Mouse (Mus musculus) E14TG2a.4 (cell line): Measurements from ENCODE around the gene Nfic.
A peak's percentile ranks its signal among the peaks of the same experiment; 100 is the strongest.

Experiments
- H3K27me3 ChIP-seq: 2 replicates; pipeline ENCODE4 v1.6.1; 2014; ENCODE audit warnings: low read length, control low read depth; ENCODE audit not compliant: insufficient read depth
- H3K36me3 ChIP-seq: 2 replicates; pipeline ENCODE4 v1.6.1; 2014; ENCODE audit warnings: low read length, control low read depth; ENCODE audit not compliant: insufficient read depth
- H3K4me1 ChIP-seq: replicated peaks from 2 replicates; pipeline ENCODE4 v1.6.1; 2014; ENCODE audit warnings: low read depth, low read length, control low read depth
- H3K4me3 ChIP-seq: replicated peaks from 2 replicates; pipeline ENCODE4 v1.5.1; 2014; ENCODE audit warnings: mild to moderate bottlenecking, low read length
- H3K9me3 ChIP-seq: 2 replicates; pipeline ENCODE4 v1.6.1; 2014; ENCODE audit warnings: low read length, control low read depth
- CTCF ChIP-seq: conservative IDR thresholded peaks from 2 replicates; pipeline ENCODE4 v1.5.1; 2014; ENCODE audit warnings: low read length
- NANOG ChIP-seq: IDR thresholded peaks from 2 replicates; pipeline ENCODE4 v1.6.1; 2014; ENCODE audit warnings: borderline replicate concordance, low read length, mixed read lengths
- POU5F1 ChIP-seq: IDR thresholded peaks from 2 replicates; pipeline ENCODE4 v1.6.1; 2014; ENCODE audit warnings: low read length, borderline replicate concordance

Nfic gene

DNA sequence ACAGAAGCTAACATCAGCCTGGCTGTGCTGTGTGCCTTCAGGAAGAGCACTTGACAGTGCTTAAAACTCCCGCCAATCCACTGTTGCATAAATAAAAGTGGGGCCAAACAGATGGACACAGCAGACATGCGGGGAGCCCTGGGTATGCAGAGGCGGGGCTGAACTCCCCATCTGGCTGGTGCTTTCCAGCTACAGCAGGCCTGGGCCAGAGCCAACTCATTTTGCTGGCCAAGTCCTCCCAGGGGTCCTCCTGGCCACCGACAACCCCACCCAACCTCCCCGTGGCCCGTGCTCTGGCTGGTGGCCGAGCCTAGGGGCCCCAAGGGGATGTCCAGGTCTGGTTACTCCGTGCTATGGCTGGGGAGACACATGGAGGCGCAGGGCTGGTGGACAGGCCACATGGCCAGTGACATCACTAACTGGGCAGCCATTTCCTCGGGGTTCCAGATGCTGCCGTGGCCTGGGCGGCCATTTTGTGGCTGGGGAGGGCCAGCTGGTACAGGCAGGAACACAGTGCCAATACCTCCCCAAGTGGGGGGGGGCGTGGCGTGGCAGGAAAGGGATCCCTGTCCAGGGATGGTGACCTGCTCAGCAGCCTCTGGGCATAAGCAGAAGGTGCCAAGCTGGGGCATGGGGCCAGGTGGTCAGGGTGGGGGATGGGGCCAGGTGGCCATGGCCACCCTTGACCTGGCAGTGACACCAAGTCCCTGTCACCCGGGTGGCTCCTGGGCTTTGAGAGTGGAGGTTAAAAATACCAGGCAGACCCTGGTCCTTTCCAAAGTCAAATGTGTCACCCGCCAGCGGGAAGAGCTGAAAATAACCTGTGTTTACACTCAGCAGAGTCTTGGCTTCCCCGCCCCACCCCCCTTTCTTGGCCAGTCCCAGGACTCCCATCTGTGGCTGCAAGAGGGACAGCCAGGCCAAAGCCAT is 43.7 kb downstream of the Nfic start:
- H3K27me3 ChIP-seq = 0 out of 2 replicates have a peak, but pooled peaks cover 8% of the 10 kb centered on the region

DNA sequence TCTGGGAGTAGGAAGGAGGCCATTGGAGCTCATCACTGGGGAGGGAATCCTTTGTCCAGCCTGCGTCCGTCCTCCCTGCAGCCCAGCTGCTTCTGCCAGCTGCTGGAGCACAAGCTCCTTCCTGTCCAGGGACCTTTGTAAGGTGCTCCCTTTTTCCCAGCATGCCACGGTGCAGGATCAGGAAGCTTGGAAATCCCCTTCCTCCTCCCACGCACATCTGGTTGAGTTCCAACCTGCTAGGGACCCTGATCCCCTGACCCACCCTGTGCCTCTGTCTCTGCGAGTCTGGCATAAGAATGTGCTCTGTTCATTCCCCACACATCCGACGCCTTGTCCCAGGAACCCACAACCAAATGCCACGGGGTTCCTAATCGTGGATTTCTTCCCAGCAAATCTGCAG is 44.5 kb downstream of the Nfic start:
- H3K36me3 ChIP-seq = peaks cover 48% of the 10 kb centered on the region
- no peaks in the 10 kb centered on the region for H3K9me3 ChIP-seq
- peak overlapping the region; percentile 73 for H3K4me3 ChIP-seq
- H3K4me1 ChIP-seq = peaks cover 100% of the 10 kb centered on the region
- no peak for TF ChIP-seq POU5F1
- H3K27me3 ChIP-seq = 0 out of 2 replicates have a peak, but pooled peaks cover 8% of the 10 kb centered on the region

More for the DNA sequence above, 43.7 kb downstream of the Nfic start:
- no peaks in the 10 kb centered on the region for H3K9me3 ChIP-seq
- peaks cover 42% of the 10 kb centered on the region for H3K36me3 ChIP-seq
- peak overlapping the region; percentile 73 for H3K4me3 ChIP-seq
- peaks cover 98% of the 10 kb centered on the region for H3K4me1 ChIP-seq
- TF ChIP-seq POU5F1 = no peak
- TF ChIP-seq CTCF = no peak
- TF ChIP-seq NANOG = no peak

DNA sequence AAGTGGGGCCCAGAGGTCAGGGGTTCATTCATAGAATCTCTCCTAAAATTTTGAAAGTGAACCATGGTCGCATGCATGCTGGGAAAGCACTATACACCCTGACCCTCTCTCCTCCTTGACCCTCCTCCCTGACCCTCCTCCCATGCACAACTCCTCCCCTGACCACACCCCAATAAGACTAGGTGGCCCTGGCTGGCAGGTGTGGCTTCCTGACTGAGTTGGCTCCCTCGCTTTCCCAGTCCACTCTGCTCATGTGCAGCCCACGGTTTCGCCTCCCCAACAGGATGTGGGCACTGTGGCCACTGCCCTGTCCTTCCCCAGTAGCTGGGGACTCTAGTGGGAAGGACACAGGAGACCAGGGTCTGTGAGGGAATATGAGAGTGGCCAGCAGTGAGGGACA is 45.1 kb downstream of the Nfic start:
- Histone ChIP-seq H3K4me3 (peak overlapping the region; percentile 73), H3K36me3 (peaks cover 55% of the 10 kb centered on the region), H3K4me1 (peaks cover 100% of the 10 kb centered on the region), H3K27me3 (0 out of 2 replicates have a peak, but pooled peaks cover 8% of the 10 kb centered on the region), H3K9me3 (no peaks in the 10 kb centered on the region)
- no peak for TF ChIP-seq NANOG
- no peak for TF ChIP-seq CTCF
- TF ChIP-seq POU5F1 = no peak

DNA sequence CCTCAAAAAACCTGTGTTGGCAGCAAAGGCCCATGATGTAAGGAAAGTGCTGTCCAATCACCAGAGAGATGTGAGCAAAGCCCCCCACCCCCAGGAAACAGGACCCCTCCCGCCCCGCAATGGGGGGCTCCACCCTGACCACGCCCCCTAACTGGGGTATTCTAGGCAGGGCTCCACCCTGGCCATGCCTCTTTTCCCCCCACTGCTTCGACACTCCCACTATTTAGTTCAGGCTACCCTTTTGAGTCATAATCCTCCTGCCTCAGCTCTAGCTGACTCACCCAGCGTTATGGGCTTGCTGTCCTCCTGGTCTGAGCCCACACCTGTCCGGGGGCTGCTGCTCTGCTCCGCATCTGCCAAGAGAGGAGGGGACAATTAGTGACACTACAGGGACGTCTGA is 46.1 kb downstream of the Nfic start:
- Histone ChIP-seq H3K4me3 (peak overlapping the region; percentile 73), H3K4me1 (peaks cover 99% of the 10 kb centered on the region), H3K9me3 (no peaks in the 10 kb centered on the region), H3K27me3 (0 out of 2 replicates have a peak, but pooled peaks cover 8% of the 10 kb centered on the region), H3K36me3 (peaks cover 55% of the 10 kb centered on the region)
- no peak for TF ChIP-seq CTCF
- no peak for TF ChIP-seq NANOG
- TF ChIP-seq POU5F1 = no peak

DNA sequence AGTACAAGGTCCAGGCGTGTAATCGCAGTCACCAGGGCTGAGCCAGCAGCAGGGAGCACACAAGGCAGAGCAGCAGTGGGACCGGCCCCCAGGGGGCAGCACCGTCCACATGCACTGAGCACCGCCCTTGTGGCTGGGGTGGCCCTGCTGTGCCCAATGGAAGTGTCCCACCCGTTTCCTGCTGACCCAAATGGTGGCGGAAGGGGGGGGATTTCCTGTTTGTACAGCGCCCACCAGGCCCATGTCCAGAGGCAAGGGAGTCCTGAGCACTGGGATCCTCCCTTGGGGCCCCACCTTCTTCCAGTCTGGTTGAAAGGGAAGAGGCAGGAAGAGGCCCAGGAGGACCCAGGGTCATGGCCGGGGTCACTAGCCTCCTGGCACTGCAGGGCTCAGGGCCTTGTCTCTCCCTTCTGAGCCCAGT is 46.6 kb downstream of the Nfic start:
- H3K36me3 ChIP-seq = peaks cover 55% of the 10 kb centered on the region
- H3K27me3 ChIP-seq = 0 out of 2 replicates have a peak, but pooled peaks cover 8% of the 10 kb centered on the region
- TF ChIP-seq POU5F1 (no peak), CTCF (peak; percentile 61), NANOG (no peak)
- H3K9me3 ChIP-seq = no peaks in the 10 kb centered on the region
- peaks cover 99% of the 10 kb centered on the region for H3K4me1 ChIP-seq
- peak overlapping the region; percentile 66 for H3K4me3 ChIP-seq

DNA sequence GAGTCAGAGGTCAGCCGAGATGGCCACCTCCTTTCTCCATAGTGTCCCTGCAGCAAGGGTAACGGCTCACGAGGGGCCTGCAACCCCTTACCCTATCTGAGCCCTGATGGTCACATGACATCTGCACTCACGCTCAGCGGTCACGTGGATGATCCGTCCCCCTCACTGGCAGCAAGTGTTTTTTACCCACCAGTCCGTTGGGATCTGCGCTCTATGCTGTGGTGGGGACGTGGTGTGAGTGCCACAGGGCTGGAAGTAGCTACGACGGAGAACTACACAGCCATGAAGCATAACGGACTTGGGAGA is 47.1 kb downstream of the Nfic start:
- H3K27me3 ChIP-seq = 0 out of 2 replicates have a peak, but pooled peaks cover 8% of the 10 kb centered on the region
- peaks cover 99% of the 10 kb centered on the region for H3K4me1 ChIP-seq
- H3K36me3 ChIP-seq = peaks cover 55% of the 10 kb centered on the region
- H3K4me3 ChIP-seq = peak overlapping the region; percentile 66
- no peaks in the 10 kb centered on the region for H3K9me3 ChIP-seq
- no peak for TF ChIP-seq NANOG
- no peak for TF ChIP-seq CTCF
- TF ChIP-seq POU5F1 = no peak

DNA sequence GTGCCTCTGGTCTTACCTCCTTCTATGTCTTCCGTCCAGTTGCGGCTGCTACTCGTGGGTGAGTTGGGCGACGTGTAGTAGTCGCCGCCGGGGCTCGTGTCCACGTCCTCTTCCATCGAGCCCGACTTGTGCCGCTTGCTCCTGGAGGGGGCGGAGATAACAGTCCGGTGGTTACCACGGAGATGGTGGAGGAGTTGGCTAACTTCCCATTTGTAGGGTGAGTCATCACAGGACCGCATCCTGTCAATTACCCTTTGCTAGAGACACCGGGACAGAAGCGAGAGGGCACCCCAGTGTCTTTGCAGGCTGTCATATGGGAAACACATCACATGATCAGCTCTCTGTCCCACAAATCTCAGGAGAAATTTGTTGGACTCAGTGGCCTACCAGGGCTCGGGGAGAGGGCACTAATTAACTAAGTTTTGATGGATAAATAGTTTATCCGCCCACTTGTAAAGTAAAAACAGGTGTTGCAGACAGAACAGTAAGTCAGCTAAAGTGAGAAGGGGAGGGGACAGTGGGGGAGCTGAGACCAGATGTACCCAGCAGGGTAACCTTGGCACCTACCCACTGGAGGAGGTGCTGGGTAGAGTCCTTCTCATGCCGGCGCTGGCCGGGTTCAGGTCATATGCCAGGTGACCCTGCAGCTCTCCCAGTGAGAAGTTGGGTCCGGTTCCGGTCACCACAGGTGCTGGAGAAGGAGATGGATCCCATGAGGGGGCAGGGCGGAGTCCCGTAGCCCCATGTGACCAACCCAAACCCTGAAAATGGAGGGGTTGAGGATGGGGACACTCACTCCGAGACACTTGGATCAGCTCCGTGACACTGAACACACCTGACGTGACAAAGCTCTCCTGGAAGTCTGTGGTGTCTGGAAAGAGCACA is 47.7 kb downstream of the Nfic start:
- no peaks in the 10 kb centered on the region for H3K9me3 ChIP-seq
- H3K4me1 ChIP-seq = peaks cover 99% of the 10 kb centered on the region
- H3K4me3 ChIP-seq = peak overlapping the region; percentile 66
- H3K27me3 ChIP-seq = 0 out of 2 replicates have a peak, but pooled peaks cover 8% of the 10 kb centered on the region
- peaks cover 49% of the 10 kb centered on the region for H3K36me3 ChIP-seq
- TF ChIP-seq CTCF (no peak), NANOG (no peak), POU5F1 (no peak)

DNA sequence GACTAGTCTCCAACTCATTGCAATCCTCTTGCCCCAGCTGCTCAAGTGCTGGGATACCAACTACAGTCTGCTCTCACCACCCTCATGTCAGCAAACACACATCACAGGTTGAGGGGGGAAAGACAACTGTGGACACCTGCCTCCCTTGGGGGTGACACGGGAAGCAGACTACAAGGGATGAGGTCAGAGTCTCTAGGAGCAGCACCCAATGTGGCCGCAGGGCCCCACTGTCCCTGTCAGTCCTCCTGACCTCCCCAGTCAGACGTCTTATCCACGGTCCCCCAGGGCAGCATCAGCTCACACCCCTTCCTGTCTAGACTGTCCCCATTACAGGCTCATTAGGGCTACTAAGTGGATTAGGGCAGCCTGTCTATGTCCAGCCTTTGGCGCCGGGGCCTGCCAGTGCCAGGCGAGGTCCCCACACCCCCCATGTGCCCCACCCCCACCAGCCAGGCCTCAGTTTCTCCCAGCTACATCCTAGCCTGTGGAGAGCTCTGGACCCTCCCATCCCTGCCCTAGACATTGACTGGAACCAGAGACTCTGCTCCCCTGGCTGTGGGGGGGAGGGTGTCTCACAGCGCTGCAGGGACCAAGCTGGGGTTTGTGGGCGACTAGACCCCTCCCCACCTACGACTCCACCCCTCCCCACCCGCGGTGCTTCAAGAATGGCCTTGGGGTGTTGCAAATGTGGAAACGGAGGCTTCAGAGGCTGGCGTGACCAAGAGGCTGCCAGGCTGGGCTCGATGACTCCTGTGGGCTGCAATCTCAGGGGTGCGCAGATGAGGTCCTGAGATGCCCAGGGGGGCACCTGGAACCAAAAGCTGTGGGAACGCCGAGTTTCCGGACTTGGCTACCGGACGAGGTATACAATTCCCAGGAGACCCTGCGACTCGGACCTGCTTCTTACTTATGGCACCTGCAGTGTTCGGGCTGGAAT is 48.7 kb downstream of the Nfic start:
- H3K4me3 ChIP-seq = peak overlapping the region; percentile 66
- 0 out of 2 replicates have a peak, but pooled peaks cover 8% of the 10 kb centered on the region for H3K27me3 ChIP-seq
- TF ChIP-seq CTCF = no peak
- TF ChIP-seq NANOG = no peak
- no peak for TF ChIP-seq POU5F1
- peaks cover 41% of the 10 kb centered on the region for H3K36me3 ChIP-seq
- H3K9me3 ChIP-seq = no peaks in the 10 kb centered on the region
- peaks cover 98% of the 10 kb centered on the region for H3K4me1 ChIP-seq
